ENCODE assay signal across 15 mouse cellular contexts in the genomic region with DNA sequence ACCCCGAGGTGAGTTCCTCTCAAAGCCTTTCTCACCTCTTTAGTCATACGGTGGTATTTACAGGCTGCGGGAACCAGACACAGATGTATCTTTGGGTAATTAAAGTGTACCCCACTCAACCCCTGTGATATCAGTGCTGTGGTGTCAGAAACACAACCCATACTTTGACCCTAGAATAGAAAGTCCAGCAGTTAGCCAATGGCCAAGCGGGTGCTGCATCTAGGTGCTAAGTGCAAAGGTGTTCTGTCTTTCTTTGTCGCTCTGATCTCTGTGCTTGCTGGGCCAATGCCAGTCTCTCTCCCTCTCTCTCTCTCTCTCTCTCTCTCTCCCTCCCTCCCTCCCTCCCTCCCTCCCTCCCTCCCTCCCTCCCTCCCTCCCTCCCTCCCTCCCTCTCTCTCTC.
"Had no signal": no experiment of that assay in that cellular context is flagged by ENCODE, and none has a peak within 500 bp of the region (broad histone marks: within the 10 kb centered on the region; RNA-seq: fewer than 3 reads in every experiment).

No protein-coding gene starts in this region.

- H3K4me2 ChIP-seq: limb, embryonic 12.5 days; limb, embryonic 15.5 days; liver, embryonic 15.5 days; midbrain, embryonic 11.5 days had no signal

- H3K4me3 ChIP-seq: limb, embryonic 12.5 days; limb, embryonic 15.5 days; liver, embryonic 15.5 days had no signal

- H3K9ac ChIP-seq: limb, embryonic 12.5 days; limb, embryonic 15.5 days; liver, embryonic 15.5 days had no signal

- H3K36me3 ChIP-seq: limb, embryonic 12.5 days; limb, embryonic 15.5 days; liver, embryonic 15.5 days had no signal

- H3K27me3 ChIP-seq: limb, embryonic 12.5 days; limb, embryonic 15.5 days; liver, embryonic 15.5 days had no signal

- H3K27ac ChIP-seq: limb, embryonic 12.5 days; limb, embryonic 15.5 days; liver, embryonic 15.5 days had no signal

- H3K4me1 ChIP-seq: liver, embryonic 15.5 days had no signal

- H3K9me3 ChIP-seq: limb, embryonic 12.5 days; limb, embryonic 15.5 days; liver, embryonic 15.5 days had no signal

- DNase-seq: kidney, adult 9 months; kidney, postnatal 14 days; kidney, postnatal 4 days; left cerebral cortex, postnatal 4 days; lung, adult 2 months; lung, postnatal 14 days; lung, postnatal 4 days; midbrain, embryonic 14.5 days; thymus, adult 2 months; thymus, postnatal 14 days; thymus, postnatal 4 days had no signal
